Mouse (Mus musculus): Measurements from ENCODE around the gene Atp5d. TPM values are rescaled to one million over a fixed set of nuclear protein-coding genes. Genes with fewer than 3 reads are reported as not detected.

Atp5d gene
- total and polyA plus RNA-seq, 3 experiments, result 1,015 to 1,938 (median 1,150) TPM

GRCm38 (mm10) chr10:80171760-80172526 is 33.5 kb downstream of the Atp5d start:
- no peaks in the 10 kb centered on the region for H3K27me3 ChIP-seq (ENCODE audit: control insufficient read depth, insufficient read depth, low read length)
- H3K9ac ChIP-seq (ENCODE audit: low read depth, low read length), result no peak overlapping the region
- TF ChIP-seq POLR2A (IDR thresholded peaks at IDR 0.05; ENCODE audit: insufficient read depth, low read depth, low read length) (no peak), EP300 (IDR thresholded peaks at IDR 0.05; ENCODE audit: insufficient read depth, low read depth, low read length) (no peak)
- peak; percentile 46 to 55 for DNase-seq
- H3K27ac ChIP-seq, result peak overlapping the region; percentile 97
- 76% methylated on average over 45 of the region's 45 CpGs for WGBS
- peaks cover 6% of the 10 kb centered on the region for H3K4me1 ChIP-seq (ENCODE audit: control insufficient read depth, insufficient read depth, low read length)
- peaks cover 2% of the 10 kb centered on the region for H3K36me3 ChIP-seq (ENCODE audit: control insufficient read depth, insufficient read depth, low read length)
- intact Hi-C loops (cut with DNase I), result loop anchor here (10.0 kb wide), 1 partner anchor 153 kb away; the partner anchor contains the start of genes 2310011J03Rik, Pcsk4 and Reep6
- peak overlapping the region; percentile 63 for H3K4me3 ChIP-seq
- peaks cover 5% of the 10 kb centered on the region for H3K79me2 ChIP-seq (replicated peaks; ENCODE audit: control insufficient read depth, insufficient read depth, low read length)

- Histone ChIP-seq H3K27ac (peak within 1 kb of the TSS; percentile 97), H3K27me3 (ENCODE audit: control insufficient read depth, insufficient read depth, low read length) (no peaks in the 10 kb centered on the region), H3K4me3 (peak within 1 kb of the TSS; percentile 63), H3K36me3 (ENCODE audit: control insufficient read depth, insufficient read depth, low read length) (peaks cover 2% of the 10 kb centered on the region), H3K4me1 (ENCODE audit: control insufficient read depth, insufficient read depth, low read length) (peaks cover 6% of the 10 kb centered on the region), H3K79me2 (replicated peaks; ENCODE audit: control insufficient read depth, insufficient read depth, low read length) (peaks cover 5% of the 10 kb centered on the region), H3K9ac (ENCODE audit: low read depth, low read length) (peak within 1 kb of the TSS; percentile 73)
- peak; percentile 93 to 94 for DNase-seq
- intact Hi-C loops (cut with DNase I), result loop anchor here (10.0 kb wide), 1 partner anchor 152 kb away; the partner anchor contains the start of genes 2310011J03Rik, Pcsk4 and Reep6
- TF ChIP-seq CTCF (IDR thresholded peaks at IDR 0.05) (no peak), POLR2A (IDR thresholded peaks at IDR 0.05; ENCODE audit: insufficient read depth, low read depth, low read length) (peak; percentile 85), EP300 (IDR thresholded peaks at IDR 0.05; ENCODE audit: insufficient read depth, low read depth, low read length) (peak; percentile 76)
- 5% methylated on average over 35 of the region's 35 CpGs for WGBS
Measured at GRCm38 (mm10) chr10:80172527-80173292, 34.3 kb downstream of the Atp5d start, which contains the start of gene 1600002K03Rik. 1600002K03Rik (plus strand) TSS chr10:80172944.

- no peak for DNase-seq
- H3K4me1 ChIP-seq (ENCODE audit: control insufficient read depth, insufficient read depth, low read length), result peaks cover 5% of the 10 kb centered on the region
- WGBS, result 6% methylated on average over 11 of the region's 11 CpGs
- H3K27ac ChIP-seq, result peak overlapping the region; percentile 97
- H3K79me2 ChIP-seq (replicated peaks; ENCODE audit: control insufficient read depth, insufficient read depth, low read length), result peaks cover 5% of the 10 kb centered on the region
- H3K36me3 ChIP-seq (ENCODE audit: control insufficient read depth, insufficient read depth, low read length), result peaks cover 2% of the 10 kb centered on the region
- H3K4me3 ChIP-seq, result peak overlapping the region; percentile 63
- no peaks in the 10 kb centered on the region for H3K27me3 ChIP-seq (ENCODE audit: control insufficient read depth, insufficient read depth, low read length)
- TF ChIP-seq EP300 (IDR thresholded peaks at IDR 0.05; ENCODE audit: insufficient read depth, low read depth, low read length) (no peak), CTCF (IDR thresholded peaks at IDR 0.05) (no peak), POLR2A (IDR thresholded peaks at IDR 0.05; ENCODE audit: insufficient read depth, low read depth, low read length) (no peak)
- intact Hi-C loops (cut with DNase I), result loop anchor here (10.0 kb wide), 1 partner anchor 151 kb away; the partner anchor contains the start of genes 2310011J03Rik, Pcsk4 and Reep6
- H3K9ac ChIP-seq (ENCODE audit: low read depth, low read length), result peak overlapping the region; percentile 69
Measured at GRCm38 (mm10) chr10:80173358-80173757, 34.9 kb downstream of the Atp5d start.

GRCm38 (mm10) chr10:80173955-80174640 is 35.7 kb downstream of the Atp5d start:
- no peaks in the 10 kb centered on the region; the same call in 1 of the 2 replicates for H3K36me3 ChIP-seq (ENCODE audit: control insufficient read depth, insufficient read depth, low read length)
- peaks cover 3% of the 10 kb centered on the region; the same call in 1 of the 2 replicates for H3K4me1 ChIP-seq (ENCODE audit: control insufficient read depth, insufficient read depth, low read length)
- intact Hi-C loops (cut with DNase I), result loop anchor here (10.0 kb wide), 1 partner anchor 151 kb away; the partner anchor contains the start of genes 2310011J03Rik, Pcsk4 and Reep6
- H3K9ac ChIP-seq (ENCODE audit: low read depth, low read length), result no peak overlapping the region
- H3K27ac ChIP-seq, result no peak overlapping the region
- peaks cover 5% of the 10 kb centered on the region for H3K79me2 ChIP-seq (replicated peaks; ENCODE audit: control insufficient read depth, insufficient read depth, low read length)
- H3K27me3 ChIP-seq (ENCODE audit: control insufficient read depth, insufficient read depth, low read length), result no peaks in the 10 kb centered on the region
- WGBS, result 83% methylated on average over 10 of the region's 10 CpGs
- DNase-seq, result no peak
- no peak overlapping the region for H3K4me3 ChIP-seq
- TF ChIP-seq EP300 (IDR thresholded peaks at IDR 0.05; ENCODE audit: insufficient read depth, low read depth, low read length) (no peak), POLR2A (IDR thresholded peaks at IDR 0.05; ENCODE audit: insufficient read depth, low read depth, low read length) (no peak), CTCF (IDR thresholded peaks at IDR 0.05) (no peak)

GRCm38 (mm10) chr10:80174705-80175104 is 36.3 kb downstream of the Atp5d start:
- Histone ChIP-seq H3K79me2 (replicated peaks; ENCODE audit: control insufficient read depth, insufficient read depth, low read length) (peaks cover 5% of the 10 kb centered on the region), H3K36me3 (ENCODE audit: control insufficient read depth, insufficient read depth, low read length) (no peaks in the 10 kb centered on the region; the same call in 1 of the 2 replicates), H3K27me3 (ENCODE audit: control insufficient read depth, insufficient read depth, low read length) (no peaks in the 10 kb centered on the region), H3K27ac (no peak overlapping the region), H3K4me3 (no peak overlapping the region), H3K9ac (ENCODE audit: low read depth, low read length) (no peak overlapping the region), H3K4me1 (ENCODE audit: control insufficient read depth, insufficient read depth, low read length) (peaks cover 3% of the 10 kb centered on the region; the same call in 1 of the 2 replicates)
- DNase-seq, result peak; percentile 42 to 43
- intact Hi-C loops (cut with DNase I), result loop anchor here (1.0 to 10.0 kb wide), 4 partner anchors 53 to 198 kb away; partner anchors contain the start of genes 2310011J03Rik, Mum1, Pcsk4 and Reep6
- TF ChIP-seq EP300 (IDR thresholded peaks at IDR 0.05; ENCODE audit: insufficient read depth, low read depth, low read length), result no peak
- peak; percentile 64 for TF ChIP-seq CTCF (IDR thresholded peaks at IDR 0.05)
- whole genome bisulfite sequencing, result 54% methylated on average over 2 of the region's 2 CpGs
